21 mouse cellular contexts compared by ENCODE assay signal in the genomic region with DNA sequence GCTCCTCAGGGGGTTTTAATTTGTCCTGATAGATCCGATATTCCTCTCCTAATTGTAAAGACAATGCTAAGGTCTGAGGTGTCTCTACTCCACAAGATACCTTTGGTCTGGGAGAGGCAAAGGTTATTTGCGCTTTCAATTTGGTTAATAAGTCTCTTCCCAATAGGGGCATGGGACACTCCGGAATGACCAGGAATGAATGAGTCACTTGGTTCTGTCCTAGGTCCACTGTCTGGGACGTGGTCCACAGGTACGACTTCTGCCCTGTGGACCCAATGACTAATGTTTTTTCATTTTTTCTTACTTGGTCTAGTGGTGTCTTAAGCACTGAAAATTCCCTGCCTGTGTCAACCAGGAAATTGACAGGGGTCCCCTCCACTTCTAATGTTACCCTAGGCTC. TPM values are rescaled to one million over a fixed set of nuclear protein-coding genes. Genes with fewer than 3 reads are reported as not detected.
"Had no signal": no experiment of that assay in that cellular context is flagged by ENCODE, and none has a peak within 500 bp of the region (broad histone marks: within the 10 kb centered on the region; RNA-seq: fewer than 3 reads in every experiment).

No protein-coding gene starts in this region.

- H3K27ac ChIP-seq: limb, embryonic 12.5 days; limb, embryonic 15.5 days; liver, embryonic 14.5 days; macrophage; midbrain, embryonic 12.5 days; neural tube, embryonic 13.5 days; stomach, embryonic 15.5 days had no signal

- H3K4me3 ChIP-seq: limb, embryonic 12.5 days; limb, embryonic 15.5 days; midbrain, embryonic 12.5 days; myocyte; neural tube, embryonic 13.5 days; stomach, embryonic 15.5 days had no signal

- DNase-seq: left cerebral cortex, postnatal 4 days; liver, postnatal 0 days; lung, embryonic 14.5 days; retina, postnatal 1 day; right cerebral cortex, postnatal 25 days; spleen, adult 18-20 months; thymus, postnatal 25 days had no signal

- H3K27me3 ChIP-seq: limb, embryonic 12.5 days; limb, embryonic 15.5 days; midbrain, embryonic 12.5 days; neural tube, embryonic 13.5 days; stomach, embryonic 15.5 days had no signal

- H3K4me2 ChIP-seq: limb, embryonic 12.5 days; limb, embryonic 15.5 days; liver, embryonic 11.5 days; lung, embryonic 14.5 days; midbrain, embryonic 12.5 days; neural tube, embryonic 13.5 days; stomach, embryonic 15.5 days had no signal

- H3K9me3 ChIP-seq: limb, embryonic 15.5 days; stomach, embryonic 15.5 days had no signal

- H3K4me1 ChIP-seq: limb, embryonic 12.5 days; limb, embryonic 15.5 days; midbrain, embryonic 12.5 days; neural tube, embryonic 13.5 days; stomach, embryonic 15.5 days had no signal

- ATAC-seq: intestine, postnatal 0 days; liver, postnatal 0 days; lung, postnatal 0 days; midbrain, embryonic 16.5 days had no signal

- H3K36me3 ChIP-seq: limb, embryonic 12.5 days; limb, embryonic 15.5 days; midbrain, embryonic 12.5 days; neural tube, embryonic 13.5 days; stomach, embryonic 15.5 days had no signal

- H3K9ac ChIP-seq: limb, embryonic 12.5 days; limb, embryonic 15.5 days; liver, embryonic 14.5 days; liver, postnatal 0 days; lung, embryonic 14.5 days; midbrain, embryonic 12.5 days; neural tube, embryonic 13.5 days; stomach, embryonic 15.5 days had no signal

RNA-seq across cellular contexts. Expression of gene A030003K21Rik, which starts 4.5 kb away (rescaled TPM):
- polyA plus RNA-seq: intestine, embryonic 14.5 days; intestine, postnatal 0 days; limb, embryonic 12.5 days; limb, embryonic 15.5 days; liver, embryonic 11.5 days; liver, embryonic 14.5 days; liver, postnatal 0 days; lung, embryonic 14.5 days; lung, postnatal 0 days; macrophage; midbrain, embryonic 12.5 days; midbrain, embryonic 16.5 days; myocyte; neural tube, embryonic 13.5 days; stomach, embryonic 15.5 days; thymus, postnatal 0 days had no signal

RNA-seq across cellular contexts. Expression of gene Gm6217, which starts 7.5 kb away (rescaled TPM):
- polyA plus RNA-seq: intestine, embryonic 14.5 days; intestine, postnatal 0 days; limb, embryonic 12.5 days; limb, embryonic 15.5 days; liver, embryonic 11.5 days; liver, embryonic 14.5 days; liver, postnatal 0 days; lung, embryonic 14.5 days; lung, postnatal 0 days; macrophage; midbrain, embryonic 12.5 days; midbrain, embryonic 16.5 days; myocyte; neural tube, embryonic 13.5 days; stomach, embryonic 15.5 days; thymus, postnatal 0 days had no signal

RNA-seq across cellular contexts. Expression of gene A030014E15Rik, which starts 13.9 kb away (rescaled TPM):
- polyA plus RNA-seq: intestine, embryonic 14.5 days; intestine, postnatal 0 days; limb, embryonic 12.5 days; limb, embryonic 15.5 days; liver, embryonic 11.5 days; liver, postnatal 0 days; lung, embryonic 14.5 days; lung, postnatal 0 days; macrophage; midbrain, embryonic 12.5 days; midbrain, embryonic 16.5 days; myocyte; neural tube, embryonic 13.5 days; stomach, embryonic 15.5 days; thymus, postnatal 0 days had no signal

RNA-seq across cellular contexts. Expression of gene Gm7544, which starts 17.1 kb away (rescaled TPM):
- polyA plus RNA-seq: intestine, embryonic 14.5 days; intestine, postnatal 0 days; limb, embryonic 12.5 days; limb, embryonic 15.5 days; liver, embryonic 11.5 days; liver, embryonic 14.5 days; liver, postnatal 0 days; lung, embryonic 14.5 days; lung, postnatal 0 days; macrophage; midbrain, embryonic 12.5 days; midbrain, embryonic 16.5 days; myocyte; neural tube, embryonic 13.5 days; stomach, embryonic 15.5 days; thymus, postnatal 0 days had no signal

RNA-seq across cellular contexts. Expression of gene Gm47955, which starts 21.4 kb away (rescaled TPM):
- polyA plus RNA-seq: intestine, embryonic 14.5 days; intestine, postnatal 0 days; limb, embryonic 12.5 days; limb, embryonic 15.5 days; liver, embryonic 11.5 days; liver, embryonic 14.5 days; liver, postnatal 0 days; lung, embryonic 14.5 days; lung, postnatal 0 days; macrophage; midbrain, embryonic 12.5 days; midbrain, embryonic 16.5 days; myocyte; neural tube, embryonic 13.5 days; stomach, embryonic 15.5 days; thymus, postnatal 0 days had no signal
